Mouse (Mus musculus) adrenal gland, adult 2 months (tissue): ENCODE data around the gene Unc93b1. TPM values are rescaled to one million over a fixed set of nuclear protein-coding genes. Genes with fewer than 3 reads are reported as not detected.

Source experiments
- DNase-seq: peaks from one replicate; pipeline ENCODE4 v3.0.0; 2021
- polyA plus RNA-seq: library from polyadenylated mRNA; depleted of rRNA; stranded (reverse); fragments of >200 nt; gene quantifications from 2 replicates; pipeline ENCODE4 v1.2.3, GENCODE M21; 2012
- total RNA-seq, 2 experiments: library from RNA; stranded (reverse); gene quantifications; 2 replicates each; pipeline ENCODE4 v1.2.3; 2021

The Unc93b1 gene
- total and polyA plus RNA-seq, 3 experiments = 48.3 to 186 (median 59.2) TPM

DNA sequence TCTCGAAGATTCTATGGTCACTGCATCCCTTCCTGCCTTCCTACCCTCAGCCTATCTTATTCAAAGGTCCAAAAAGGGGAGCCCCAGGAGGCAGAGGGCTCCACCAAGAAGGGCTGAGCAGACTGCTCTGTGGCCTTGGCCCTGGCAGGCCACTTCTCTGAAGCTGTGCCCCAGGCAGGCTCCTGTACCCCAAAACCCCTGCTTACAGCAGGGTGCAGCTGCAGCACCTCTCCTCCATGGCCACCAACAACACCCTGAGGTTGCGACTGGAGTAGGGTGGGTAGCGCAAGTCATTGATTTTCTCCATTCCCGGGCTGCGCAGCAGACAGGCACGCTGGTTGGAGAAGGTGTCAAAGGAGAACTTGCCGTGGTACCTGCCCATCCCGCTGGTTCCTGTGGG, 21.3 kb upstream of the Unc93b1 start:
- DNase-seq = no peak

DNA sequence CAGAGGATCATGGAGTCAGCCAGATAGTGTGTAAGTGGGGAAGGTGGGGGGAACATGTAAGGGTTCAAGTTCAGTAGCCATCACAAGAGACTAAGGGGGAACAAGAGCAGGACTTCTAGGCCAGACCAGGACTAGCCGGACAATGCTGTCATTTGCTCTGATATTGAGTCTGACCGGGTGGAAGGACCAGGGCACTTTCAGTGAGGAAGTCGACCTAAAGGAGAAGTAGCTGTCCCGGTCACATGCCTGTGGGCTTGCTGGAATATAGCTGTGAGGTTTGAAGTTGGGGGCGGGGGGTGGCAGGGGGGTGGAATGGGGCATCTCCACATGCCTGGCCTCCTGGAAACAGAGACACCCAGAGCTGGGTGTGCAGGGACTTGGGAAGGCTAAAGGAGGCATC, 20.5 kb upstream of the Unc93b1 start:
- no peak for DNase-seq

DNA sequence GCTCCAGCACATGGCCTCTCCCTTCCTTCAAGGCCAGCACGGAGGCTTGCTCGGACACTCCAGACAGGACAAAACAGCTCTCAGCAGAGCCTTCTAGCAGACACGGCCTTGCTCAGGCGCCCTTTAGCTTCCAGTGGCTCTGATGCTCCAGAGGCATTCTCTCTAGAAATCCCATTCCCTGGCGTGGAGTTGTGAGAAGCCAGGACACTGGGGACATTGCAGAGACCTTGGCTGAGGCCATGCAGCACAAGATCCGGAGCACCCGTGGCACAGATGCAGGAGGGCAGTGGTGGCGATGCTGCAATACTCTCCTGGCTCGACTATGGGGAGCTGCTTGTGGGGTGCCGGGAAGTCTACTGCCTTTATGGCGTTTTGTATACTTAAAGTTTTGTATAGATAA, 18.3 kb upstream of the Unc93b1 start:
- DNase-seq = no peak

DNA sequence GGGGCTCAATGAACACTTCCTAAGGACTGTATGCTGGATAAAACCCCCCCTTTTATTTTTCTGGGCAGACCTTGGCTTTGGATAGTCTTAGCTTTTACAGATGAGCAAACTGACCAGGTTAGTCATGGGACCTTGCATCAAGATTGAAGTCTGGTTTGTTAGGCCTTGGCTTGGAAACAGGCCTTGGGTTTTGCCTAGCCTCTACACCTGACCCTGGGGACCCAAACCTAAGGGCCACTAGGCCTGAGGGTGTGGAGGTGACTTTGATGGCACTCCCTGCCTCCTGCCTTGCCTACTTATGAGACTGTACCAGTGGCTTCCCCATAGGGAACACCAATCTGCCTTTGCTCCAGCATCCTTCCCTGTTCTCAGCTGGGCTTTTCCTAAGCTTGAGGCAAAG, 15.1 kb upstream of the Unc93b1 start:
- DNase-seq = peak; percentile 63

DNA sequence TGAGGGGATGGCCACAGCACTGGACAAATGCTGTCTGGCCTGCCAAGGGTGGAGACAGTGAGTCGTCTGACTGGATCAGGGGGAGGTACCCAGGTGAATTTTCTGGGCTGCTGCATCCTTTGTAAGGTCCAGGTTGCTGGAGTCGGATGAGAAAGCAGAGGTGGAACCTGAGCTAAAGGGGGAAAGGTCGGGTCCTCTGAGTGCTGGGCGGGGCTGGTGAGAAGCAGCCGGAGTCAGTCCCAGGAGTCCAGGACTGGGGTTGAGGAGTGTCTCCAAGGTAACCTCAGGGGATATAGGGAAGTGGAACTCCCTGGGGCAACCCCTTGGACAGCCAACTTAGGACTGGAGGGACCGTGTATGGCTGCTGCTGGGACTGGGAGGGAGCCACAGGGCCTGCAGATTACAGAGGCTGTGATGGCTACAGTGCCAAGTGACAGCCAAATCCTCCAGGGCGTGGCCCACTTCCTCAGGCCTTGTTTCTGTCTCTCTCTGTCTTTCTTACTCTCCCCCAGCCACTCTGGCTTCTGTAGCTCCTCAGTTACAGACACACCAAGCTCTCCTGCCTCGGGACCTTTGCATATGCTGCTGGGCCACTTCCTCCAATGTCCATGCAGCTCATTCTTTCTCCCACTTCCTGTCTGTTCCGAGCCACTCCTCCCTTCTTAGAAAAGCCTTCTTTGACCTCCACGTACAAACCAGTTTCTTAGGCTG, 12.2 kb upstream of the Unc93b1 start:
- no peak for DNase-seq

DNA sequence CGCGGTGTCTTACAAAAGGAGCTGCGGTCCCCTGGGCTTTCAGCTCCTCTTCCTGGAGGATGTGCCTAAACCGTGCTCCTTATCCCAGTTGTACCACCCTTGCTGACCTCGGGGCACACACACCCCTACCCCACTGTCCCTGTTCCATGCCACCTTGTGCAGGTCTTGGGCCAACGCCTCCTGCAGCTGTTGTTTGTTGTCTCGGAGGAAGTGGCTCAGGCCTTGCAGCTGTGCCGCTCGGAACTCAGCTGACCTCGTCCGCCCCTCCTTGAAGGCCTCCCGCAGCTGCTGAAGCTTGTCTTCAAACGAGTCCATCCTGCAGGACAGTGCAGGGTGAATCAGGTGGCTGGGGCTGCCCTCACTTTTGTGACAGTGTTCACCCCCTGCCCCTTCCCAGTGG, 11.4 kb upstream of the Unc93b1 start:
- DNase-seq = no peak

DNA sequence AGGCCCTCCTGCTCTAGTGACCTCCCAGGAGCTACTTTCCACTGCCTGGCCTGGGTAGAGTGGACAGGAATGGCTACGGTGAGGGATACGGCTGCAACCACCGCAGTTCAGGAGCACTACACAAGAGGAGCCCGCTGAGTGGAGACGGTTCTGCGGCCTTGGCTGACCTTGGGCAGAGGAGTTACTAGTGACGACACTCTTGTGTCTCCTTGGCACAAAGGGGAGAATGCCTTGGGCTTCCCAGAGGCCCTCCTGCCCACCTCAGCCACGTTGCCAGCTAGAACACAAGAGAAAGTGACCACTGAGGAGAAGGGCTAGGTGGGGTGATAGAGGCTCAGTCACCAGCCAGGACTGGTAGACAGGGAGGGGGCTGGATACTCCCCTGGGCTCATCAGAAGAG, 10.8 kb upstream of the Unc93b1 start:
- peak; percentile 83 for DNase-seq

DNA sequence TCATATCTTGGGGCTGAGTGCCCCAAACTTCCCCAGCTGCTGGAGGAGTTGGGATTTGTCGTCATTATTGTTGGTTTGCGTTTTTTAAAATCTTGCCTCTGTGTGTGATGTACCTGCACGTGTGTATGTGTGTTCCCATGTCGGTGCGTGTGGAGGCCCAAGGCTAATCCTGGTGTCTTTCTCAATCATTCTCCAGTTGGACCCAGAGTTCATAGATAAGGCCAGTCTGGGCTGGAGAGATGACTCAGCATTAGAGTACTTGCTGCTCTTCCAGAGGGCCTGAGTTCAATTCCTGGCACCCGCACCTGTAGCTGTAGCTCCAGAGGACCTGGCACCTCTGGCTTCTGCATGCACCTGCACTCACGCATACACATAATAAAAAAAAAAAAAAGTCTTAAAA, 10.1 kb upstream of the Unc93b1 start:
- no peak for DNase-seq

DNA sequence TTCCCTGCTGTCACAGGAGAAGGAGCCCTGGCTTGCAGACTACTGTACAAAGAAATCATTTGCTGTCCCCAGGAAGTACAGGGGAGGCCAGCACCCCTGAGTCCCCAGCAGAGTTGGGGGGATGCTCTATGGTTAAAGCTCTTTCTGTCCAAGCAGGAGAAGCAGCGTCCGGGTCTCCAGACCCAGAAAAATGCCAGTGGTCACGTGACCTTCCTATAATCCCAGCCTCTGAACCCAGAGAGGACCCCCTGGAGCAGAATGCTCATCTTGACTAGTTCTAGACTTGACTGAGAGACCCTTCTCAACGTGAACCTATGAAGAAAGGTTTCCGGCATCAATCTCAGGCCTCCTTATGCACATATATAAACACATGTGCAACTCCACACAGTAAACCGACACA, 9.1 kb upstream of the Unc93b1 start:
- DNase-seq = no peak

DNA sequence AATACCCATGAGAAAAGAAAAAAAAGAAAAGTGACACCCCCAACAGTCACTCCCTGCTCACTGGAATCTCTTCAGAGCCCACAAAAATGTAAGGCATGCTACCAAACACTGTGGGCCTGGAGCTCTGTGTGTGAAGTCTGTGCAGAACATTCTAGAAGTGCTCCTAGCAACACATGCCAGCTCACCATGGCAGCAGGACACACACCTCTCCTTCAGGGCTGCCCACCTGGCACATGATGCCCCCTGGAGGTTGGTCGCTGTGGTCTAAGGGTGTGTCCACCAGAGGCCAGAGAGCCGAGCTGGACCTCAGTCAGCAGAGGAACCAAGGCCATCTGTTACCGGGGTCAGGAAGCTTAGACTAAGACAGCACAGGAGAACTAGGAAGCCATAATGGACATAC, 8.7 kb upstream of the Unc93b1 start:
- peak; percentile 54 for DNase-seq

DNA sequence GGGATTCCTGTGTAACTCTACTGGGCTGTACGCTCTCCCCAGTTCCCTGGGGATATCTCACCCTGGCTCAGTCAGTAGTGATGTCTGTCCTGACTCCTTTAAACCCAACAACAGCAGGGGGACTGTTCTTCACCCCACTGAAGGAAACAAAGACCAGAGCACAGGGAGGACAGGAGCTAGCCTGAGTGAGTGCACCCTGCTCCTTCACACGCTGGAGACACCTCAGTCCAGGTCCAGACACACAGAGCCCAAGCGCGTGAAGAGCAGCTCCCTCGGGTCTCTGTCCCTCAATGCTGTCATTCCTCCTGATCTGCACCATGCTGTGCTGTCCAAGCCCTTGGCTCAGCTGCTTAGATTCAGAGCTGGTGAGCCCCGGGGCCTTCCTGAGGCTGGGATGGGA, 8.3 kb upstream of the Unc93b1 start:
- no peak for DNase-seq

DNA sequence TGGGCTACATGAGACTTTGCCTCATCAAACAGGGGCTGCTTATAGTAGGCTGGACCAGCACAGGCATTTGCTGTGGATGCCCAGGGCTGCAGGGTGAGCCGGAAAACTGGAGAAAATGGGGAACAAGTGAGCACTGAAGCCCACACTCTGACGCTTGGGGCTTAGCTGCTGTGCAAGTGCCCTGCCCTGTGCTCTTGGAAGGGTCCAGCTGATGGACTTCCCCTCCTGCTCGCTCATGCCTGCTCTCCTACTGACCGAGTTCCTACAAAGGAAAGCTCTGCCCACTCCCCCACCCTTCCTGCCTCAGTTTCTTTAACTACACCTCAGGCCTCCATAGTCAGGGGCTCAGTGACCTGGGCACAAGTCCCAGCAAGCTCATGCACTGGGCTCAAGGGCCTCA, 7.0 kb upstream of the Unc93b1 start:
- no peak for DNase-seq

DNA sequence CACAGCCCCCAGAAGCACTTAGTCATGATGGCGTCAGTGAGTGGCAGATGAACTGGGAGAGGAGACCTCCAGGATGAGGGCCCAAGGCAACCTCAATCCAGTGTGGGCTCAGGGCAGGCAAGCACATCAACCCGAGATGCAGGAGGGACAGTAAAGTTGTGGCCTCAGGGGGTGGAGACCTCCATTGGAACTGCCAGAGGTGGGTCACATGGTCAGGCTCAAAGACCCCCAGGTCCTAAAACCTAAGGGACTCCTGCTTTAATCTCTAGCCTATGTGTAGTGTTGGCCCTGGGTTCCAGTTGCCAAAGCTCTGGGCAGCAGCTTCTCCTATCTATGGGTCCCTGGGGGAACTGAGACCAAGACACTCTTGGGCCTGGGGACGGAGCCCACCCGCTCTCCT, 6.2 kb upstream of the Unc93b1 start:
- DNase-seq = no peak

DNA sequence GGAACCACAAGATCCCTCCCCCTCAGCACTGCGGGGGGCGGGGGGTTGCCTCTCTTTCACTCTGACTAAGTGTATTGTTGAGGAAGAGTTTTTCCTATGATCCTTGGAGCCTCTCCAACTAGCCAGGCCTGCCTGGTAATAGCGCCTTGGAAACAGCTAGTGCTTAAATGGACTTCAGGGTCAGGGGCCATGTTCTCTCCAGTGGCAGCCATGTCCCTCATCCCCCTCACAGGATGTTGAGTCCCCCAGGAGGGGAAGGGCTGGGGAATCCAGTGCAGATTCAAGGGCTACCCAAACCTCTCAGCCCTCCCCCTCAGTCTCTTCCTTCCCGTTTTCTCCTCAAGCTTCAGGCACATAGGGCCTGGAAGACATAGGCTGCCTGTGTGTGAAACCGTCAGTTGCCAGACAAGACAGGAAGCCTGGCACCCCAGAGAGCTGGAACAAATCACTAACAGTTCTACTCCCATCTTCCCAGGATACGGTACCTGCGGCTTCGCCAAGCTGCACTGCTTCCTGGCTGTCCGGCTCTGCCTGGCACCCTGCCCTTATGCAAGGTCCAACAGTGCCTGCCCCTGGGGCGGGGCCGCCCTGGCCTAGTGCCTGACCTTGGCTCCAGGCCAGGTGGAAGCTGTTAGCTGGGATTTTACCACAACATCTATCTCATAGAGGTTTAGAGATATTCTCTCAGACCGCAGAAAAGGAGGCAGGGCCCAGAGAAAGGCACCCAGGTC, 5.6 kb upstream of the Unc93b1 start, which contains the start of gene Aldh3b1:
TSS of gene Aldh3b1 (minus strand) at position 598 of the 731 bp plus-strand sequence.
- DNase-seq = peak; percentile 98

DNA sequence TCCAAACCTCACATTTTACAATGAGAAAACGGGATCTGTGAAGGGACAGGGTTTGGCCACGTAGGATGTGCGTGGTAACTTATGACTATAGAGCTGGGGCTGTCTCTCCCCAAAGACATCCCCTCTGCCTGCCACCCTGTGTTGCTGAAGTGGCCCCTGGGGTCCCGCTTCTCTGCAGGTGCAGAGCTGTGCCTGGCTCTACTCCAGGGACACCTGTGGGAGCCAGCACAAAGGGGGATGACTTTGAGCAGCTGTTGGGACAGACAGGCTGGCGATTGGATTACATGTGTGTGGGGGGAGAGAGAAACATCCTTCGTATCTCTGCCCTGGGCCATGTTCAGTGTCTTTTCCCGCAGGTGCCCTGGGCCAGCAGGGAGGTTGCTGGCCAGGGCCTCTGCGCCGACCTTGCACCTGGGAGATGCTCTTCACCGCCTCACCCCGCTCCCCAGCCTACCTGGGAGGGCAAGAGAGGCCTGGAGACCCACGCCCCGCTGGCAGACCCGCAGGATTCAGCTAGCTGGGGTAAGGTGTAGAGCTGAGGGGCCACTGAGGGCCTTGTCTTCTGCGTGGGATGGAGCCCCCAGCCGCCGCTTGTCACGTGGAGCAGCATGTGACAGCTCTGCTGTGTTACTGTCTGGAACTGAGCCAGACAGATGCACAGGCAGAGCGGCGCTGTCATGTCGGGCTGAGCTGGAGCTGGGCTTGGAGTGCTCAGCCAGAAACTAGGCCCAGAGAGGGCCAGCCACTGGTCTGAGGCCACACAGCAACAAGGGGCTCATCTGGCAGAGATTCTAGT, 4.5 kb upstream of the Unc93b1 start:
- no peak for DNase-seq

DNA sequence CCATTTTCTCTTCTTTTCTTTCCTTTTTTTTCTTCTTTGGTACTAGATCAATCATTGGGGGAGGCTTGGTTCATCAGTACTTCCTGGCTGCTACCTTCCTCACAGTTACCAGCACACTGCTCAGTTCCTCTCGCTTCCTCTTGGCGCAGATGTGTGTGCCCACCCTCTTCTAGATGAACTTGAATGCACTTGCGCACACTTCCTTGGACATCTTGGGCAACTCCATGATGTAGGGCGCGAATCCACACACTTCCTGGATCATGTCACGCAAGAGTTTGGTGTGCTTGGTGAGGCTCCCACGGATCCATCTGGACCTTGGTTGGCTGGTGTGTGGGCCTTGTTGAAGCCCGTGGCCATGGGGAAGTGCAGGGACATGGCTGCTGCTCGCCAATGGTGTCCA, 3.3 kb upstream of the Unc93b1 start:
- no peak for DNase-seq

DNA sequence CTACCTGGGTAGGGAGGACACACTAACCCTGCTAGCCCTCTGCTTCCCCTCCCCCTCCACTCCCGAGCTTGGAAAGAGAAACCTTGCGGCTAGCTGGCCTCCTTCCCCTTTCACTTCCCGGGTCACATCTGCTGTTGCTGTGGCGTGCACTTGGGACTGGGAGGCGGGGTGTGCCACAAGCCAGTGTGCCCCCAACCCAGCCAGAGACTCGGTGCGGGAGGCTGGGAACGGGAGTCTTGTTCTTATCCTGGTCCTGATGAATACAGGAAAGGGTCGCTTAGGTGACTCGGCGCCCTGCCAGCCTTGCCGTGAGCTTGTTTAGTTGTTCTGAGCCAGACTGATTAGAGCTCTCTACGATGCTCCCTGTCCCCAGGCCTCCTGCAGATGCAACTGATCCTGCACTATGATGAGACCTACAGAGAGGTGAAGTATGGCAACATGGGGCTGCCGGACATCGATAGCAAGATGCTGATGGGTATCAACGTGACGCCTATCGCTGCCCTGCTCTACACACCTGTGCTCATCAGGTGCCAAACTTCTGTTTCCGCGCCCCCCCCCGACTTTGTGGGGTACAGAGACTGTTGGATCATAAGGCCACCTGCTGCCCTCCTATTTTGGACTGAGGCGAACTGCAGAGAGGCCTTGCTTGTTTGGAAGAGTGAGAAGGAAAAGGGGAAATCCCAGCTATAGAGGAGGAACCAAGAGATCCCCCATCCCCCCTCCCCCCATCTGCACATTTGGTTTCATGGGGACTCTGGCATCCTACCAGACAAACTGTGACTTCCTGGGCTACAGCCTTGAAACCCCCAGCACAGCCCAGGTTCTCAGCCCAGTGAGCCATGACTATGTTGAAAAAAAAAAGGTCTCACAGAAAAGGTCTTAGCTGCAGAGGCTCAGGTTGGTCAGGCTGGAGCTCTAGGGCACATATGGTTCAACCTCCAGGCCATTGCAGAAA, 1.2 kb downstream of the Unc93b1 start:
- peak; percentile 79 for DNase-seq

DNA sequence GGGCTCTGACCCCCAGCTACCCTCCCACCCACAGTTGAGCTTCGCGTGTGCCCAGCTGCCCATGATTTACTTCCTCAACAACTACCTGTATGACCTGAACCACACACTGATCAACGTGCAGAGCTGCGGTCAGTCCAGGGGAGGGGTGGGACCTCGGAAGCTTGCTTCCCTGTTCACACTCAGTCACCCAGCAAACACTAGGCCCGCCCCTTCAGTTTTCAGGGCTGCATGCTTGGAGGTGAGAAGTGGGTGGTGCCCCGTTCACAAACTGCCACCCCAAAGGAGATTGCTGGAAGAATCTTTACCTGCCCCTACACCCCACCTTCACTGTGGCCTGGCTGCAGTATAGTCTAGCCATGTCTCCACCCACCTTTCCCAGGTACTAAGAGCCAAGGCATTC, 7.3 kb downstream of the Unc93b1 start:
- no peak for DNase-seq

DNA sequence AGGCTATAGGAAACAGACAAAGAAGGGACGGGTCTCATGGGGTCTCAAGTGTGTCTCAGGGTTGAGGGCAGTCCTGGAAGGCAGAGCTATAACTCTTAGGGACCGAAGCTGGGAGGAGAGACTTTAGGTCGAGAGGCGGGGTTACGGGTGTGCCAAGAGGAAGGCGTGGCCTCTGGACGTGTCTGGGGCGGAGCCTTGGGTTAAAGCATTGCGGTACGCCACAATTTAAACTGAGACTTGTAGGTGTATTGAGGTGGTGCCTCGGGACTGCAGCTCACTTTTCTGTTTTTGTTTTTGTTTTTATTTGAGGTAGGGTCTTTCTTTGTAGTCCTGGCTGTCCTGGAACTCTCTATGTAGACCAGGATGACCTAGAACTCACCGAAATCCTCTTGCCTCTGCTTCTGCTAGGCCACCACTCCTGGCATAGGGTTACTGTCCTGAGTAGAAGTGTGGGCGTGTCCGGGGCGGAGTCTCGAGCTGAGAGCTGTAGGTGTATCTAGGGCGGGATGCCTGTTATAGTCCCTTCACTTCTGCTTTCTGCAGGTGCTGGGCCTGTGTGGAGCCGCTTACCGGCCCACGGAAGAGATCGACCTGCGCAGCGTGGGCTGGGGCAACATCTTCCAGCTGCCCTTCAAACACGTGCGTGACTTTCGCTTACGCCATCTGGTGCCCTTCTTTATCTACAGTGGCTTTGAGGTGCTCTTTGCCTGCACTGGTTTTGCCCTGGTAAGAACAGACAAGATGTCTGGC, 8.2 kb downstream of the Unc93b1 start:
- DNase-seq = no peak

DNA sequence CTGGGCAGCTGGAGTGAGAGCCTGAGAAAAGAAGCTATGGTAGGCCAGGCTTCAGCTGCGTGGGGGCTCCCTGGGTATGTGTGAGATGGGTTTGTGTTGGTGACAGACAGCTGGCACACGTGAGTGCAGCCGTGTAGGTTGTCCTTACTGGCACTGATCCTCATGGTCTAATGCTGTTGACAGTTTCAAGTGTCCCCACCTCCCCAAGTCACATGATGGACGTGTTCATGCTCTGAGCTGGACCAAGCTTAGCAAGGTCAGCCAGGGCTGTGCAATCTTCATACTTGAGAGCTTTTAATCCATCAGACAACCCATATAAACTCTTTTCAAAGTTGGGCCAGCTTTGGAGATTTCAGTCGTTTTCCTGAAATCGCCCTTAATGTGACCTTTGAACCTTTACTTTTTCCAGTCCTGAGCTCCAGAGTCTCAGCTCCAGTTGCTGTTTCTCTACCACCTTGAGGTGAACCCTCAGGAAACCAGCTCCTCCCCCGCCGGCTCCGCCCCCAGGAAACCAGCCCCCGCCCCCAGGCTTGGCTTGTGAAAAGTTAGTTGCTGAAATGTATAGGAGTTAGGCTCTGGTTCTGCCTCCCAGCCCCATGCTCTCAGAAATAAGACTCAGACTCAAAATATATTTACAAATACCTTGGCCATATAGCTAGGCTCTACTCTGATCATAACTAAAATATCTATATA, 11.0 kb downstream of the Unc93b1 start:
- DNase-seq = peak; percentile 57
